Mouse (Mus musculus) MEL (cell line): ENCODE results near the gene Acacb. TPM values are rescaled to one million over a fixed set of nuclear protein-coding genes. Genes with fewer than 3 reads are reported as not detected.

Source experiments
- DNase-seq: peaks from one replicate; pipeline ENCODE4 v3.0.0; 2011; ENCODE audit warnings: low read depth, low spot score
- H3K27ac ChIP-seq: 2 replicates; pipeline ENCODE4 v1.5.1; 2012; ENCODE audit warnings: low read depth, mild to moderate bottlenecking, control low read depth, low read length, moderate library complexity; ENCODE audit not compliant: control insufficient read depth
- H3K27me3 ChIP-seq, 2 experiments: fragments of 150-350 bp in 1 of 2; sonication (generic) in 1 of 2; 2 replicates each; pipeline ENCODE4 v1.6.1; 2012; ENCODE audit warnings: low read length in 2 of 2, mild to moderate bottlenecking in 2 of 2, improper control_type of control experiment in 1 of 2, moderate library complexity in 1 of 2; ENCODE audit not compliant: insufficient read depth in 2 of 2, control insufficient read depth in 1 of 2
- H3K36me3 ChIP-seq, 2 experiments: 2 replicates each; pipeline ENCODE4 v1.6.1; 2012 to 2014; ENCODE audit warnings: low read length in 2 of 2, improper control_type of control experiment in 1 of 2, inconsistent platforms in 1 of 2, mild to moderate bottlenecking in 1 of 2; ENCODE audit not compliant: insufficient read depth in 2 of 2, control insufficient read depth in 1 of 2
- H3K4me1 ChIP-seq, 2 experiments: fragments of 150-350 bp in 1 of 2; sonication (generic) in 1 of 2; 2 replicates each; pipeline ENCODE4 v1.6.1; 2012; ENCODE audit warnings: low read length in 2 of 2, improper control_type of control experiment in 1 of 2, mild to moderate bottlenecking in 1 of 2; ENCODE audit not compliant: insufficient read depth in 2 of 2, control insufficient read depth in 1 of 2
- H3K4me3 ChIP-seq, 2 experiments: fragments of 150-350 bp in 1 of 2; sonication (generic) in 1 of 2; 2 replicates each; pipeline ENCODE4 v1.5.1; 2012; ENCODE audit warnings: low read depth in 2 of 2, low read length in 2 of 2, mild to moderate bottlenecking in 2 of 2, moderate library complexity in 2 of 2, control low read depth in 1 of 2, improper control_type of control experiment in 1 of 2; ENCODE audit not compliant: control insufficient read depth in 1 of 2, insufficient read depth in 1 of 2
- H3K79me2 ChIP-seq: 2 replicates; pipeline ENCODE4 v1.6.1; 2012; ENCODE audit warnings: mild to moderate bottlenecking, low read length, moderate library complexity; ENCODE audit not compliant: control insufficient read depth, poor library complexity, insufficient read depth
- H3K9ac ChIP-seq: 2 replicates; pipeline ENCODE4 v1.6.1; 2012; ENCODE audit warnings: low read depth, mild to moderate bottlenecking, control low read depth, low read length, moderate library complexity; ENCODE audit not compliant: control insufficient read depth, poor library complexity, severe bottlenecking
- H3K9me3 ChIP-seq: fragments of 150-350 bp; sonication (generic); replicated peaks from 2 replicates; pipeline ENCODE4 v1.6.1; 2012; ENCODE audit warnings: mild to moderate bottlenecking, low read length, improper control_type of control experiment, moderate library complexity; ENCODE audit not compliant: insufficient read depth
- BHLHE40 ChIP-seq: IDR thresholded peaks from 2 replicates; pipeline ENCODE4 v1.6.1; 2012; ENCODE audit warnings: low read depth, mild to moderate bottlenecking, inconsistent platforms, low read length, improper control_type of control experiment, borderline replicate concordance
- CHD2 ChIP-seq: IDR thresholded peaks from 2 replicates; pipeline ENCODE4 v1.6.1; 2011; ENCODE audit warnings: low read length, improper control_type of control experiment
- EP300 ChIP-seq, 2 experiments: IDR thresholded peaks; 2 replicates each; pipeline ENCODE4 v1.6.1; 2011; ENCODE audit warnings: improper control_type of control experiment in 2 of 2, low read length in 2 of 2, low read depth in 1 of 2, mild to moderate bottlenecking in 1 of 2
- ETS1 ChIP-seq: IDR thresholded peaks from 2 replicates; pipeline ENCODE4 v1.6.1; 2012; ENCODE audit warnings: low read depth, mild to moderate bottlenecking, inconsistent platforms, low read length, improper control_type of control experiment, moderate library complexity
- HCFC1 ChIP-seq: IDR thresholded peaks from 2 replicates; pipeline ENCODE4 v1.6.1; 2012; ENCODE audit warnings: low read depth, mild to moderate bottlenecking, inconsistent platforms, low read length, improper control_type of control experiment, moderate library complexity
- MAFK ChIP-seq: IDR thresholded peaks from 2 replicates; pipeline ENCODE4 v1.6.1; 2011; ENCODE audit warnings: low read depth, mild to moderate bottlenecking, low read length, improper control_type of control experiment, borderline replicate concordance
- MEF2A ChIP-seq: IDR thresholded peaks from 2 replicates; pipeline ENCODE4 v1.6.1; 2014; ENCODE audit warnings: low read depth, mild to moderate bottlenecking, inconsistent platforms, low read length, improper control_type of control experiment; ENCODE audit not compliant: poor library complexity, insufficient replicate concordance, severe bottlenecking; ENCODE audit errors: extremely low read depth
- MYB ChIP-seq: IDR thresholded peaks from 2 replicates; pipeline ENCODE4 v1.6.1; 2011; ENCODE audit warnings: mild to moderate bottlenecking, low read depth, low read length, improper control_type of control experiment
- MYC ChIP-seq: IDR thresholded peaks from 2 replicates; pipeline ENCODE4 v1.6.1; 2011; ENCODE audit warnings: low read depth, mild to moderate bottlenecking, low read length, improper control_type of control experiment, moderate library complexity
- NELFE ChIP-seq: IDR thresholded peaks from 2 replicates; pipeline ENCODE4 v1.6.1; 2011; ENCODE audit warnings: low read depth, low read length, improper control_type of control experiment
- POLR2A ChIP-seq, 2 experiments: IDR thresholded peaks; 2 replicates each; pipeline ENCODE4 v1.6.1; 2011 to 2012; ENCODE audit warnings: low read length in 2 of 2, mild to moderate bottlenecking in 2 of 2, control low read depth in 1 of 2, improper control_type of control experiment in 1 of 2, low read depth in 1 of 2, moderate library complexity in 1 of 2; ENCODE audit not compliant: control insufficient read depth in 1 of 2, insufficient read depth in 1 of 2, poor library complexity in 1 of 2
- POLR2AphosphoS2 ChIP-seq: IDR thresholded peaks from 2 replicates; pipeline ENCODE4 v1.6.1; 2011; ENCODE audit warnings: low read length, improper control_type of control experiment
- RAD21 ChIP-seq: IDR thresholded peaks from 2 replicates; pipeline ENCODE4 v1.6.1; 2011; ENCODE audit warnings: mild to moderate bottlenecking, low read depth, low read length, improper control_type of control experiment
- RCOR1 ChIP-seq: IDR thresholded peaks from 2 replicates; pipeline ENCODE4 v1.6.1; 2012; ENCODE audit warnings: low read depth, mild to moderate bottlenecking, inconsistent platforms, low read length, improper control_type of control experiment
- SIN3A ChIP-seq: IDR thresholded peaks from 2 replicates; pipeline ENCODE4 v1.6.1; 2012; ENCODE audit warnings: low read length, improper control_type of control experiment, inconsistent platforms
- USF1 ChIP-seq: IDR thresholded peaks from 2 replicates; pipeline ENCODE4 v1.6.1; 2014; ENCODE audit warnings: low read depth, mild to moderate bottlenecking, inconsistent platforms, low read length, improper control_type of control experiment, moderate library complexity
- USF2 ChIP-seq, 2 experiments: IDR thresholded peaks; 2 replicates each; pipeline ENCODE4 v1.6.1; 2011 to 2012; ENCODE audit warnings: improper control_type of control experiment in 2 of 2, low read length in 2 of 2, borderline replicate concordance in 1 of 2, inconsistent platforms in 1 of 2, low read depth in 1 of 2, mild to moderate bottlenecking in 1 of 2; ENCODE audit not compliant: insufficient read depth in 1 of 2
- ZC3H11A ChIP-seq: IDR thresholded peaks from 2 replicates; pipeline ENCODE4 v1.6.1; 2012; ENCODE audit warnings: low read depth, mild to moderate bottlenecking, inconsistent platforms, low read length, improper control_type of control experiment
- polyA plus RNA-seq, 2 experiments: library from polyadenylated mRNA; stranded (reverse) in 1 of 2; unstranded in 1 of 2; fragments of >175 nt in 1 of 2; fragments of >200 nt in 1 of 2; gene quantifications; 2 replicates each; pipeline versions ENCODE4 v1.2.1 to v1.2.4; 2012; ENCODE audit warnings: low replicate concordance in 2 of 2, low read depth in 1 of 2; ENCODE audit not compliant: insufficient read length in 2 of 2, insufficient read depth in 1 of 2, missing spikeins in 1 of 2
- total RNA-seq: library from RNA; depleted of rRNA; stranded (reverse); fragments of 300-350 nt; gene quantifications from 2 replicates; pipeline ENCODE4 v1.2.3, GENCODE M21; 2012

Acacb gene
- total and polyA plus RNA-seq, 3 experiments = 2.0 to 5.3 TPM; not detected in 1

DNA sequence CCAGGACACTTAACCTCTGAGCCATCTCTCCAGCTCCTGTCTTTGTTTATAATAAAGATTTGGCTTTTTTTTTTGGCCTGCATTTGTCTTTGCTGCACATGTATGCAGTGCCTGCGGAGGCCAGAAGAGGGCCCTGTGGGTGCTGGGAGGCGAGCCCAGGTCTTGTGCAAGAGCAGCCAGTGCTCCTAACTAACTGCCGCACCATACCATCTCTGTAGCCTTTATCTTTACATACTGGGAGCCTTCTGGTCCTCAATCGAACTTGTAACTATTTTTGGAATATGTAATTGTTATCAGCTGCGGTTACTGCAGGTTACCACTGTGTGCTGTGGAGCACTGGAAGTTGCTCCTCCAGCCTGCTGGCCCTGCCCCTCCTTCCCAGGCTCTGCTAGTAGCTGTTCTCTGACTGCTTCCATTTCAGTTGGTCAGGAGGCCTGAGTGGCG, 12.2 kb upstream of the Acacb start (continued):
- no peak for TF ChIP-seq MAFK
- TF ChIP-seq EP300 (IDR thresholded peaks at IDR 0.05; ENCODE audit: low read depth in 1 of 2, low read length in 2 of 2) = peak; percentile 71 to 88; a peak in 3 of 4 replicates
- no peak for TF ChIP-seq CHD2
- peak; percentile 51 for TF ChIP-seq BHLHE40
- peak; percentile 82 for TF ChIP-seq RCOR1
- TF ChIP-seq ZC3H11A = no peak
- TF ChIP-seq POLR2AphosphoS2 = no peak
- 0 out of 2 replicates have a peak, but pooled peaks have one; percentile 21 for TF ChIP-seq HCFC1
- TF ChIP-seq RAD21 = peak; percentile 33

DNA sequence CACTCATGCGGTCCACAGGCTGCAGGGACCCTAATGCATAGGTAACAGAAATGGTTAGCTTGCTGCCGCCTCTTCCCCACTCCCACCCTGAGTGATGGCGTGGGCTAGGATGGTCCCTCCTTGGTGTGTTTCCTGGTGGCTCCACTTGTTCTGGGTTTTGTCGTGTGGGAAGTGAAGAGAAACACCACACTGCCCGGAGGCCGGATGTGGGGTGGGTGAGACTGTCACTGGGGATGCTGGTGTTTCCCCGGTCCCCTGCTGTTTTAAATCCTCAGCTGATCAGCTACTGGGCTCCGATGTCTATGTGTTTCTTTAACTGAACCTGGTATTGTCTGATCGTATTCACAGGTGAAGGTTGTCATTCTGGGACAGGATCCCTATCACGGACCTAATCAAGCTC, 10.8 kb upstream of the Acacb start:
- Histone ChIP-seq H3K27me3 (no peaks in the 10 kb centered on the region), H3K27ac (no peak overlapping the region), H3K4me3 (no peak overlapping the region), H3K36me3 (peaks cover 0 to 18% of the 10 kb centered on the region in 2 experiments; a peak in 2 of 4 replicates), H3K79me2 (peaks cover 3% of the 10 kb centered on the region; the same call in 1 of the 2 replicates), H3K9me3 (no peaks in the 10 kb centered on the region), H3K9ac (no peak overlapping the region), H3K4me1 (peaks cover 8 to 26% of the 10 kb centered on the region in 2 experiments)
- no peak for TF ChIP-seq CHD2
- TF ChIP-seq USF1 = no peak
- no peak for TF ChIP-seq MYB
- no peak for TF ChIP-seq NELFE
- no peak for TF ChIP-seq POLR2A (IDR thresholded peaks at IDR 0.05; ENCODE audit: control insufficient read depth in 1 of 2, insufficient read depth in 1 of 2, low read depth in 1 of 2, low read length in 2 of 2, poor library complexity in 1 of 2)
- no peak for TF ChIP-seq MYC
- TF ChIP-seq BHLHE40 = no peak
- no peak for TF ChIP-seq USF2 (IDR thresholded peaks at IDR 0.05; ENCODE audit: borderline replicate concordance in 1 of 2, insufficient read depth in 1 of 2, low read depth in 1 of 2, low read length in 2 of 2)
- no peak for TF ChIP-seq MEF2A
- TF ChIP-seq POLR2AphosphoS2 = no peak
- TF ChIP-seq SIN3A = no peak
- TF ChIP-seq RAD21 = no peak
- TF ChIP-seq ETS1 = no peak
- no peak for DNase-seq
